Mouse (Mus musculus) neural tube, embryonic 14.5 days (tissue): ENCODE data around the gene Atat1. TPM values are rescaled to one million over a fixed set of nuclear protein-coding genes. Genes with fewer than 3 reads are reported as not detected.
"Not testable (repeated sequence)": the region's sequence is repeated elsewhere in the genome, so short reads cannot be mapped to it uniquely, and the experiment has no call there.

Source experiments
- ATAC-seq: fragments of 200-750 bp; cut with Nextera tagmentation; 2 replicates; pipeline ENCODE4 v1.8.0; 2017; ENCODE audit warnings: low read depth, mild to moderate bottlenecking, moderate TSS enrichment, moderate library complexity
- H3K27ac ChIP-seq: fragments of 300-500 bp; sonication (generic); 2 replicates; pipeline ENCODE4 v1.5.1; 2014; ENCODE audit warnings: low read depth, mild to moderate bottlenecking, control low read depth, low read length, moderate library complexity, mixed read lengths
- H3K27me3 ChIP-seq: fragments of 300-500 bp; sonication (generic); 2 replicates; pipeline ENCODE4 v1.6.1; 2014; ENCODE audit warnings: low read length; ENCODE audit not compliant: control insufficient read depth, insufficient read depth
- H3K36me3 ChIP-seq: fragments of 300-500 bp; sonication (generic); 2 replicates; pipeline ENCODE4 v1.6.1; 2014; ENCODE audit warnings: low read length, mixed read lengths; ENCODE audit not compliant: control insufficient read depth, insufficient read depth
- H3K4me1 ChIP-seq: fragments of 300-500 bp; sonication (generic); 2 replicates; pipeline ENCODE4 v1.6.1; 2014; ENCODE audit warnings: low read length; ENCODE audit not compliant: control insufficient read depth, insufficient read depth
- H3K4me2 ChIP-seq: fragments of 300-500 bp; sonication (generic); 2 replicates; pipeline ENCODE4 v1.6.1; 2014; ENCODE audit warnings: mild to moderate bottlenecking, low read depth, low read length, control low read depth
- H3K4me3 ChIP-seq: fragments of 300-500 bp; sonication (generic); 2 replicates; pipeline ENCODE4 v1.5.1; 2014; ENCODE audit warnings: low read depth, low read length, control low read depth, mixed read lengths
- H3K9ac ChIP-seq: fragments of 300-500 bp; sonication (generic); replicated peaks from 2 replicates; pipeline ENCODE4 v1.6.1; 2014; ENCODE audit warnings: low read depth, mild to moderate bottlenecking, control low read depth, low read length, mixed read lengths
- H3K9me3 ChIP-seq: fragments of 300-500 bp; sonication (generic); 2 replicates; pipeline ENCODE4 v1.6.1; 2016; ENCODE audit warnings: low read length; ENCODE audit not compliant: control insufficient read depth
- WGBS: fragments of 180-500 bp; shearing (Covaris S2); extraction: QIAGEN DNeasy Blood & Tissue Kit; methylation state at CpG from one replicate; pipeline ENCODE4 v1.1.7; 2014; 5-methylcytosine and 5-hydroxymethylcytosine counted together
- polyA plus RNA-seq: library from polyadenylated mRNA; unstranded; fragments of >200 nt; fragmentation: Nextera tagmentation; extraction: Ambion mirVana; gene quantifications from 2 replicates; pipeline ENCODE4 v1.2.1, GENCODE M21; 2014

Gene Atat1
- 448 and 481 TPM in 2 replicates for polyA plus RNA-seq

DNA sequence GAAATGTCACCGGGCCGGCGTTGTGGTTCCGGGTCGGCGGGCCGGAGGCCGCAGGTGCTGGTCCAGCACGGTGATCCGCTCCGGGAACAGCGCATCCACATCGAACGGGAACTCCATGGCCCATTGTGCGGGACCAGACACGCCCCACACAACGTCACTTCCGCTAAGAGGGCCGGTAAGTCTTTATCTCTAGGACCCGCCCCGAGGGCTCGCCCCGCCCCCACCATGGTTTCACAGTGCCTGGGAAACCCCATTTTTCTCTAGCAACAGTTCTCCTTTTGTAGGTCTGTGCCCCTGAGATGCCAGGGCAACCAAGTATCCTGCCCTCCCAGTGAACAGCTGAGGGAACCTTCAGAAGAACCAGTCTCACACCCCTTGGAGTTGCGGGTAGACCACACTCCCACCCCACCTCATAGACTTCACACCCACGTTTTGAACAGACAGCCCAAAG is at the start of gene Atat1:
Atat1 (minus strand) TSS at position 157 of the 451 bp plus-strand sequence.
- peak within 1 kb of the TSS; percentile 91 for H3K4me2 ChIP-seq
- peak within 1 kb of the TSS; percentile 70 for H3K9ac ChIP-seq
- no peaks in the 10 kb centered on the region for H3K27me3 ChIP-seq
- H3K4me3 ChIP-seq = peak within 1 kb of the TSS; percentile 52
- 3% methylated on average over 25 of the region's 25 CpGs for WGBS
- H3K4me1 ChIP-seq = peaks cover 15% of the 10 kb centered on the region
- peak; percentile 93 for ATAC-seq
- no peaks in the 10 kb centered on the region for H3K9me3 ChIP-seq
- H3K36me3 ChIP-seq = peaks cover 29% of the 10 kb centered on the region
- peak within 1 kb of the TSS; percentile 78 for H3K27ac ChIP-seq

DNA sequence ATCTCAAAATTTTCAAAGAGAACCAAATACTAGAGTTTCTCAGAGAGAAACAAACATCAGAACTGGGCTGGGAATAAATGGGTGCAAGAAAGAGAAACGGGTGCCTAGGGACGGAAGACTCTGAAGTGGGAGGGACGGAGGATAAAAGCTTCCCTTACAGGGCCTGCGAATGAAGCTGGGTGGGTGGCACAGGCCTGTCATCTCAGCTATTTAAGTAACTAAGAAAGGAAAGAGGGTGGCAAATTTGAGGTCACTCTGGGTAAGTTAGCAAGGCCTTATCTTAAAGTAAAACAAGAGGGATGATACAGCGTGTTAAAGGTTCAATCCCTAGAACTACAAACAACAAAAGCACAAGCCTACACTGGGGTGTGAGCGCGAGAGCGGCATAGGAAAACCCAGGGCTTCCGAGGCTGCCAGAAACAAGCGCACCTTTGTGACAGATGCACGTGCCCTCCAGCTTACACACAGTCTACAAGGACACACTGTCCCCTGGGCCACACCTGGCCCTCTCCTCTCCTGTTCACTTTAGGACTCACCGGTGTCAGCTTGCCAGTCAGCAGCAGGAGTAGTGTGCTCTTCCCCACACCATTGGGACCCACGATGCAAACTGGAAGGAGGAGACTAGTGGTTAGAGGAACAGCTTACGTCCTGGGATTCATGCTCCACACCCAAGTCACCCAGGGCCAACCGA is 48.8 kb upstream of the Atat1 start:
- no peak for ATAC-seq
- no peaks in the 10 kb centered on the region for H3K9me3 ChIP-seq
- H3K4me3 ChIP-seq = no peak overlapping the region
- WGBS = 97% methylated on average over 15 of the region's 15 CpGs
- H3K4me1 ChIP-seq = no peaks in the 10 kb centered on the region
- no peak overlapping the region for H3K27ac ChIP-seq
- no peak overlapping the region for H3K4me2 ChIP-seq
- no peaks in the 10 kb centered on the region for H3K27me3 ChIP-seq
- H3K36me3 ChIP-seq = peaks cover 72% of the 10 kb centered on the region
- H3K9ac ChIP-seq = no peak overlapping the region

DNA sequence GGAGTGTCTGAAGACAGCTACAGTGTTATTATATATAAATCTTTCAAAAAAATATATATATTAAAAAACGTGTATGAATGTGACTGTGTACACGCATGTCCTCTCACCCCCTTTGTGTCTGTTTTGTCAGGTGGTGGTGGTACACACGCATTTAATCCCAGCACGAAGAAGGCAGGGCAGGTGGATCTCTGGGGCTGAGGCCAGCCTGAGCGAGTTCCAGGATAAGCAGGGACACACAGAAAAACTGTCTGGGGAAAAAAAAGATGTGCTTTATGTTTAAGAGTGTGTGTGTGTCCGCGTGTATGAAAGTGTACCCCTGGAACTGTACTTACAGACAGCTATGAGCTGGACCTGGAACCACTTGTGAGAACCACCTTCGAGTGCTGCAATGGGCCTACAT is 44.8 kb upstream of the Atat1 start:
- H3K4me3 ChIP-seq = no peak overlapping the region
- WGBS = 80% methylated on average over 8 of the region's 8 CpGs
- no peak overlapping the region for H3K4me2 ChIP-seq
- no peak overlapping the region for H3K27ac ChIP-seq
- H3K9ac ChIP-seq = no peak overlapping the region
- no peaks in the 10 kb centered on the region for H3K4me1 ChIP-seq
- no peaks in the 10 kb centered on the region for H3K27me3 ChIP-seq
- peaks cover 35% of the 10 kb centered on the region for H3K36me3 ChIP-seq
- no peak for ATAC-seq
- no peaks in the 10 kb centered on the region for H3K9me3 ChIP-seq

DNA sequence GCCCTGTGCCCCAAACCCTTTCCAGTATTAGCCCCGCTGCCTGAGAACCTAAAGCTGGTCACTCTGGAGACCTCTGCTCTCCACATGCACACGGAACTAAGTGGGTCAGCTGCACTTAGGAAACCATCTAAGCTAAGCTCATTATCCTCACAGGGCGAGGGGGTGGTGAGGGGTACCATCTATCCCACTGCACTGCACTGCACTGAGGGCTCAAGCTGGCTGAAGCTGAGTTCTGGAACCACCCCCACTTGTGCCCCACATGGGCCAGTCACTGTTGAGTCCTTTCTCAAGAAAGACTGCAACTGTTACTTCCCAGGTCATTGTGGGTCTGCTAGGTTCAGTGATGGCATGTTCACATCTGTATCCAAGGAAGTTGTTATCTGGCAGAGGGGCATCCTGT is 42.7 kb upstream of the Atat1 start:
- H3K36me3 ChIP-seq = peaks cover 14% of the 10 kb centered on the region
- not testable (repeated sequence) for H3K27me3 ChIP-seq, H3K4me3 ChIP-seq, H3K27ac ChIP-seq, H3K4me2 ChIP-seq, H3K4me1 ChIP-seq, H3K9me3 ChIP-seq, ATAC-seq, H3K9ac ChIP-seq
- 83% methylated on average over 2 of the region's 3 CpGs for WGBS

DNA sequence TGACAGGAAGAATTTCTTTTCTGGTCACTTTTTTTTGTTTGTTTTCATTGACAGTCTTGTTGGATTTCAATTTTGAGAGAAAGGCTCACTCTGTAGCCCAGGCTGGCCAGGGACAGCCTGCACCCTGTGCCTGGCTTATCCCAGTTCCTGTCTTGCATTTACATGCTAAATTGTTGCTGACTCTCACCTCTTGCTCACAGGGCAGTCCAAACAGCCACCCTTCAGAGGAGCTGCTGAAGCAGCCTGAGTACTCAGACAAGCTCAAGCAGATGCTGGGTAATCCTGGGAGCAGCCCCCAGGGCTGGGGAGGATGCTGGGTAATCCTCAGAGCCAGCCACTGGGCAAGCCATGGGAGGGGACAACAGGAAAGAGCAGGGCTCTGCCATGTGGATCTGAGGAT is 41.1 kb upstream of the Atat1 start:
- H3K36me3 ChIP-seq, H3K4me3 ChIP-seq, H3K27ac ChIP-seq, H3K4me2 ChIP-seq, H3K9me3 ChIP-seq, H3K9ac ChIP-seq, H3K4me1 ChIP-seq, ATAC-seq, H3K27me3 ChIP-seq: not testable (repeated sequence)

DNA sequence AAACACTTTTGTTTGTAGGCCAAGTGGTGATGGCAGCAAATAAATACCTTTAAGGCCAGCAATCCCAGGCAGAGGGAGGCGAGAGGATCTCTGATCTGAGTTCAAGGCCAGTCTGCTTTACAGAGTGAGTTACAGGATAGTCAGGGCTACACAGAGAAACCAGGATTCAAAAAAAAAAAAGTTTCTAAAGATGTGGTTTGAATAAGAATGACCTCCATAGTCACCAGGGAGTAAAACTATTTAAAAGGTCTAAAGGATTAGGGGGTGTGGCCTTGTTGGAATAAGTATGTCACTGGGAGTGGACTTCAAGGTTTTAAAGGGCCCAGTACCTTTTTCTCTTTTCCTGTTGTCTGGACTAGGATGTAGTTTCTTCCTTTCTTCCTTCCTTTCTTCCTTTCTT is 30.1 kb upstream of the Atat1 start:
- H3K4me1 ChIP-seq = no peaks in the 10 kb centered on the region
- H3K9me3 ChIP-seq = no peaks in the 10 kb centered on the region
- no peak overlapping the region for H3K4me2 ChIP-seq
- H3K36me3 ChIP-seq = no peaks in the 10 kb centered on the region
- H3K27me3 ChIP-seq = no peaks in the 10 kb centered on the region
- ATAC-seq = no peak
- no peak overlapping the region for H3K4me3 ChIP-seq
- no peak overlapping the region for H3K9ac ChIP-seq
- no peak overlapping the region for H3K27ac ChIP-seq
- WGBS = 49% methylated on average over 1 of the region's 1 CpGs

DNA sequence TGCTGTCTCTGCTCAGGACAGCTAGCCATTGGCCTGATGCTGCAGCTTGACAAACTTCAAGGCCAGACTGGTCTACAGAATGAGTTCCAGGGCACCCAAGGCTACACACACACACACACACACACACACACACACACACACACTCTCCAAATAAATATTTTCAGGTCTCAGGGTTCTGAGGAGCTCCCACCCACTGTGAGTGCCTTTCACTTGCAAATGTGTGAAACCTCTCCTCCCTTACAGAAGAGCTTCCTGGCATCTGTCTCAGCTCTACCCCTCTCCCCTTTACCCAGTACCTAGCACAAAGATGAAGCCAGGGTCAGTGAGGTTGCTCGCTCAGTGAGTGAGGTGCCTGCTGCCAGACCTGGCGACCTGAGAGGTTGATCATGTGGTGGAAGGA is 29.2 kb upstream of the Atat1 start:
- Histone ChIP-seq H3K9ac (no peak overlapping the region), H3K27ac (no peak overlapping the region), H3K27me3 (no peaks in the 10 kb centered on the region), H3K4me2 (no peak overlapping the region), H3K4me1 (no peaks in the 10 kb centered on the region), H3K36me3 (no peaks in the 10 kb centered on the region), H3K4me3 (no peak overlapping the region), H3K9me3 (no peaks in the 10 kb centered on the region)
- 66% methylated on average over 2 of the region's 2 CpGs for WGBS
- ATAC-seq = no peak

DNA sequence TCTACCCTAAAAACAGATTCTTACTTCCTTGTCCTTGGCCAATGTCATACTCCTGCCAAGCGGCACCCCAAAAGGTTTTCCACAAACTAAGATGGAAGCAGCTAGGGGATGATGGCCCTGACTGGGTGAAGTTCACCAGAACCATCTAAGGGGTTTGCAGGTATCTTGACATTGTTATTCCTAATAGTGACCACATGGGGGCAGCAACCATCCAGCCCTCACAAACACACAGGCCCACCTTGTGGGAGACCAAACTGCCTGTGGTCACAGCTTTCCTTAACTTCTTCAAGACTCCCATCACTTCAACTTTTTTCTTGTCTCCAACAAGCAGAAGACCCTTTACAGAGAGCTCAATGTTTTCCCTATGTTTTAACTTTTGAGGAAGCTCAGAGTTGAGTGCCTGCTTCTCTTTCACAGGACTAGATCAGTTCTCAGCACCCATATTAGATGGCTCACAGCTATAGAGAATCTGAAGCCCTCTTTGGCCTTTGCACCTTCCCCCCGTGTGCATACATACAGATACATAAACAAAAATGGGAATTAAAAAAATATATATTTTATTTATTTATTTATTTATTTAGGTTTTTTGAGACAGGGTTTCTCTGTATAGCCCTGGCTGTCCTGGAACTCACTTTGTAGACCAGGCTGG is 27.9 kb upstream of the Atat1 start:
- peak; percentile 74; the same call in 1 of the 2 replicates for ATAC-seq

DNA sequence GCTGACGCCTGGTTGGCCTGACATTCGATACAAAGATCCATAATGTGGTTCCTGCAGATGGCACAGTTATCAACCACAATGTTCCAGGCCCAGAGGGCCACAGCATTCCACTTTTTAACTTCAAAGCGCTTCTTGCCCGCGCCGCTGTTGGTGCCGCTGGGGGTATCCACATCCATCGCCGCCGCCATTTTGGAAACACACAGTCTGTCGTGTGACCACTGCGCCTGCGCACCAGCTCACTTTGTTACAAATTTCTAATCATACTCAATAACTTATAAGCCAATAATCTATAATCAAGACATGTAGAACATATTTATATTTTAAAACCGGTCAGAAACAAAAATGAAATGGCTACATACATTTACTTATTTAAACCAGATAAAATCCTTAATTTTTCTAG is 25.9 kb upstream of the Atat1 start:
- not testable (repeated sequence) for H3K4me3 ChIP-seq, H3K9ac ChIP-seq, H3K27ac ChIP-seq, ATAC-seq, H3K9me3 ChIP-seq, H3K36me3 ChIP-seq, H3K27me3 ChIP-seq, H3K4me2 ChIP-seq, H3K4me1 ChIP-seq
- WGBS = 88% methylated on average over 14 of the region's 14 CpGs

More for the DNA sequence above, 27.9 kb upstream of the Atat1 start:
- Histone ChIP-seq H3K9ac (no peak overlapping the region), H3K9me3 (no peaks in the 10 kb centered on the region), H3K27ac (no peak overlapping the region), H3K4me1 (no peaks in the 10 kb centered on the region), H3K4me3 (no peak overlapping the region), H3K4me2 (no peak overlapping the region), H3K27me3 (no peaks in the 10 kb centered on the region), H3K36me3 (no peaks in the 10 kb centered on the region)
- WGBS = 50% methylated on average over 2 of the region's 2 CpGs
